Mouse (Mus musculus) fibroblast of lung, adult 2 months (primary cell): ENCODE measurements at regions not wholly inside any gene's neighbourhood (a gene's known extent, or its start where the extent isn't known, plus 50 kb on each side); places are given as distances from the start of the nearest gene placed in this dataset.

Source experiments
- DNase-seq: peaks from one replicate; pipeline ENCODE4 v3.0.0-alpha.2; 2011; ENCODE audit warnings: low read depth

- DNase-seq = no peak
Observed at GRCm38 (mm10) chr14:47857731-47858556, 209.7 kb downstream of the Ktn1 start.

GRCm38 (mm10) chr14:47862556-47862955, 214.3 kb downstream of the Ktn1 start:
- DNase-seq = no peak

GRCm38 (mm10) chr14:47863067-47863466, 214.8 kb downstream of the Ktn1 start:
- peak; percentile 88 for DNase-seq

GRCm38 (mm10) chr14:47863701-47864100, 215.5 kb downstream of the Ktn1 start:
- no peak for DNase-seq

GRCm38 (mm10) chr14:47867017-47867416, 218.8 kb downstream of the Ktn1 start:
- DNase-seq = no peak

GRCm38 (mm10) chr14:47868258-47868780, 220.1 kb downstream of the Ktn1 start:
- peak; percentile 43 for DNase-seq

GRCm38 (mm10) chr14:47876585-47876984, 228.3 kb downstream of the Ktn1 start:
- DNase-seq = no peak

- DNase-seq = no peak
Observed at GRCm38 (mm10) chr14:47877167-47877566, 228.9 kb downstream of the Ktn1 start.

- no peak for DNase-seq
Observed at GRCm38 (mm10) chr14:47877771-47878443, 229.7 kb downstream of the Ktn1 start.

- no peak for DNase-seq
Observed at GRCm38 (mm10) chr14:47885326-47885725, 235.3 kb upstream of the Peli2 start.

- no peak for DNase-seq
Observed at GRCm38 (mm10) chr14:47890251-47891198, 230.1 kb upstream of the Peli2 start.

- no peak for DNase-seq
Observed at GRCm38 (mm10) chr14:47896581-47896980, 224.0 kb upstream of the Peli2 start.

- peak; percentile 73 for DNase-seq
Observed at GRCm38 (mm10) chr14:47897907-47898530, 222.6 kb upstream of the Peli2 start.

GRCm38 (mm10) chr14:47898605-47899004, 222.0 kb upstream of the Peli2 start:
- DNase-seq = no peak

- DNase-seq = no peak
Observed at GRCm38 (mm10) chr14:47905334-47905733, 215.3 kb upstream of the Peli2 start.

- no peak for DNase-seq
Observed at GRCm38 (mm10) chr14:47909129-47909528, 211.5 kb upstream of the Peli2 start.

- DNase-seq = no peak
Observed at GRCm38 (mm10) chr14:47910741-47911295, 209.8 kb upstream of the Peli2 start.

GRCm38 (mm10) chr14:47911546-47912545, 208.8 kb upstream of the Peli2 start:
- DNase-seq = peak; percentile 63

- no peak for DNase-seq
Observed at GRCm38 (mm10) chr14:47915621-47916020, 205.0 kb upstream of the Peli2 start.
